Mouse (Mus musculus) heart, postnatal 10 days (tissue): ENCODE measurements at regions not wholly inside any gene's neighbourhood (a gene's known extent, or its start where the extent isn't known, plus 50 kb on each side); places are given as distances from the start of the nearest gene placed in this dataset.

Experiments used
- DNase-seq, 2 experiments: peaks; one replicate each; pipeline ENCODE4 v3.0.0; 2021
- intact Hi-C: fragments of 180-260 bp; cut with DNase I; formaldehyde crosslinking; loops from one replicate; pipeline ENCODE4 v1.15.1; 2025
- microRNA-seq, 2 experiments: library from miRNA; unstranded; fragments of <30 nt; microRNA quantifications; one replicate each; pipeline ENCODE4 v1.2.0; 2022

DNA sequence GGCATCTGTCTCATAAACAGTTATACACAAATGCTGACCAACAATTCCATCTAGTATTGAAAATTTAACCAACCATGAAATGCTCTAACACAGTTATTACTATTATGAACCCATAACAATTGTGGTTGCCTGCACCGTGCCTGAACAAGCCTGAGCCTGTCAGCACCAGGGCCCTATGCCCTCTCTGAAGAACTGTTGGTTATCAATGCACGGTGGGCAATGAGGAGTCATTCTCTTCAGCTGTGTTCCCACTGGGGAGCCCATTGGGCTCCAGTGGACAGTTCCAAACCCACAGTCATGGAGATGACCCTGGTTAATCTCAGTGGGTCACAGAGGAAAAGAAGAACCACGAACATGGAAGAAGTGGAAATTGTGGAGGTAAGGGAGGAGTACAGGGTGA lies 126.5 kb upstream of the Nr5a2 start:
- intact Hi-C loops = no loop called here
- no peak for DNase-seq

- intact Hi-C loops = no loop called here
- DNase-seq = no peak
Observed at GRCm38 (mm10) chr1:137083500-137083899, 123.3 kb upstream of the Nr5a2 start.

- intact Hi-C loops = no loop called here
Observed at GRCm38 (mm10) chr1:137079401-137080003, 119.3 kb upstream of the Nr5a2 start.

DNA sequence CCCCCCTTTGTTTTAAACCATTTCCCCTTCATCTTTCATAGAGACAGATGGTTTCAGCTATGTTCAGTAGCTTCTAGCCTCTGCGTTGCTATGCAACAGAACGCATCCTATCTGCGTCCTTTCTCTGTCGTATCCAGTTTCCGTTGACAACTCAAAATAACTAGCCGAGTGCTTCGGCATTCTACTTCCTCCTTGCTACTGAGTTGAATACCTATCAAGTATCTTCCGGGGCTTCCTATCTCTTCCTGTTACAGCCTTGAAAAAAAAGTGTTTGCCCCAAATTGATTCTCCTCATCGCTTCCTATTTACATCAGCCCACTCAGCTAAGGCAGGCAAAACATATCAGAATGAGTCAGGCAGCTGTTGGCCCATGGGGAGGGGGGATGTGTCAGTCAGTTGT lies 114.5 kb upstream of the Nr5a2 start:
- intact Hi-C loops = no loop called here

More at GRCm38 (mm10) chr1:137079401-137080003, 119.3 kb upstream of the Nr5a2 start:
- no peak for DNase-seq

DNA sequence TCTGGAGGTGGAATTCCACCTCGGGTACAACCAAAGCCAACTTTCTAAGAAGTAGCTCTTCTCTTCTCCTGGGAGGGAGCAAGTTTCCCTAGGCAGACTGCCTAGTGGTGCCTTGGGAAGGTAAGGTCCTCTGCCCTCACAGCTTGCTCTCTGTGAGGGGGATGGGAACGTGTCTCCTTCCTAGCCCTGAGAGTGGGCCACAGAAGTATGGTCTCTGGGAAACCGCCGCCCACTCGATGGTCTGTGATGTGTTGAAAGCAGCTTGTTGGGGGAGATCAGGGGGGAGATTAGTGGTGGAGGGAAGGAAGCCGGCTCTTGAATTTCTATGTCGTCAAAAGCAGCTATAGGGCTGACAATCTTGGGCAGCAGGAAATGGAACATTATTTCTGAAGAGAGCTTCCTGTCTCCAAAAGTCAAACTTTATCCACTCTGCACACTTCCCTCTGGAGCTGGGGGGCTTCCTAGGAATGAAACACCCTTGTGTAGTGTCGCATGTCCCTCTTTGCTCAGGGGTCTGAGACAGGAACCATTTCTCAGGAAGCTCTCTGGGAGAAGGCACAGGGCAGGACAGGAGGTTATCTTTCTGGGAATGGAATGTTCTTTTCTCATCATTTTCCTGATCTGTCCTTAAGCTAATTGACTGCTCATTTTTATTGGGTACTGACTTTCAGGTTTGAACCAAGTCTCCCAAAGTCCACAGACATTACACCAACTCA lies 113.8 kb upstream of the Nr5a2 start:
- intact Hi-C loops = no loop called here
- no peak for DNase-seq

More for the DNA sequence above, 114.5 kb upstream of the Nr5a2 start:
- peak; percentile 15 to 19 for DNase-seq

- no peak for DNase-seq
- intact Hi-C loops = no loop called here
Observed at GRCm38 (mm10) chr1:137060914-137061313, 100.7 kb upstream of the Nr5a2 start.

DNA sequence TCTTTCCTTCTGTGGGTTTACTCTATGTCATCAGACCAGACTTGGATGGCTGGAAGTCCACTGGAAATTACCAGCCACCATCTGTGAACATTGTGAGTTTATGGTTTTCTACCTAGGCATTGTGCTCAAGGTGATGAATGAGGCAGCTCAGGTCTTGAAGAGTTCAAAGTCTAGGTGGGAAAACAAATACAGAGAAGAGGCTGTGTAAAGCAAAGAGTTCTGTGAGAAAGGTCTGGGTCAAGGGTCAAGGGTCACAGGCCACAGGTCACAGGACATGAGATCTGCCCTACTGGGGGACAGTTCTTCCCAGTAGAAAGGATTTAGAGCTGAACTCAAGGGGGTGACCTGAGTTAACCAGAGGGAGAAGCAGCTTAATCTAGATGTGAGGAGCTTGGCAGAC lies 92.9 kb upstream of the Nr5a2 start:
- DNase-seq = no peak
- intact Hi-C loops = no loop called here

- no peak for DNase-seq
- intact Hi-C loops = no loop called here
Observed at GRCm38 (mm10) chr1:137051515-137051914, 91.3 kb upstream of the Nr5a2 start.

- DNase-seq = no peak
- intact Hi-C loops = no loop called here
Observed at GRCm38 (mm10) chr1:137044076-137044475, 83.8 kb upstream of the Nr5a2 start.

- no peak for DNase-seq
- intact Hi-C loops = no loop called here
Observed at GRCm38 (mm10) chr1:137042414-137043010, 82.3 kb upstream of the Nr5a2 start.

GRCm38 (mm10) chr1:137040898-137041297 lies 80.7 kb upstream of the Nr5a2 start:
- intact Hi-C loops = no loop called here
- no peak for DNase-seq

GRCm38 (mm10) chr1:137034586-137034985 lies 74.3 kb upstream of the Nr5a2 start:
- intact Hi-C loops = no loop called here
- DNase-seq = no peak

DNA sequence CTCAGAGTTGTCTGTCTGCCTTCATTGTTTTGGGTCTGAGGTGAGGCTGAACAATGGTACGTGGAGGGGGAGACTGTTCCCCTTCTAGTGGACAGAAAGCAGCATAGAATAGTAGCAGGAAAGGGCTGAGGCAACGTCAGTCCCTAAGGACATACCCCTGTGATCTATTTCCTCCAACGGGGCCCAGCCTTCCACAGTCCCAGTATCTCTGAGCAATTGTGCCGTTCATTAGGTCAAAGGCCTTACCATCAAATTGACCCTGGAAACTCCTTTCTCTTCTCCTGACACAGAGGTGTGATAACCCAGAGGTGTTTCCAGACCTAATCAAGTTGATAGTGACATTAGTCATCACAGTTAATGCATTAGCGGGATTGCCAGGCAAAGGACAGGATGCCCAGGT lies 73.4 kb upstream of the Nr5a2 start:
- intact Hi-C loops = no loop called here
- DNase-seq = no peak

- DNase-seq = no peak
- intact Hi-C loops = no loop called here
Observed at GRCm38 (mm10) chr1:137023706-137024105, 63.5 kb upstream of the Nr5a2 start.

DNA sequence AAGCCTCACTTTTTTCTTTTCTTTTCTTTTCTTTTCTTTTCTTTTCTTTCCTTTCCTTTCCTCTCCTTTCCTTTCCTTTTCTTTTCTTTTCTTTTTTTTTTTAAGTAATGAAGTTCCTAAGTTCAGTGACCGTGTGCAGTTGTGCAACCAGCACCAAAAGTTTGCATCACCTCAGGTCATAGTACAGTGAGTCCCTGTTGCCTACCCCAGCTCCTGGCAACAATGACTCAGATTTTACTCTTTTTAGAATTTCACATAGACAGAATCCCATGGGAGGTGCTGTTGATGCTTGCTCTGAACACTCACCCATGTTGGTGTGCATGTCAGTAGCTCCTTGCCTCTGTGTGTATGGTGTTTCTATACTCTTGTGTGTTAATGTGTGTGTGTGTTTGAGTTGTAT lies 60.3 kb upstream of the Nr5a2 start:
- intact Hi-C loops = no loop called here
- DNase-seq = no peak

DNA sequence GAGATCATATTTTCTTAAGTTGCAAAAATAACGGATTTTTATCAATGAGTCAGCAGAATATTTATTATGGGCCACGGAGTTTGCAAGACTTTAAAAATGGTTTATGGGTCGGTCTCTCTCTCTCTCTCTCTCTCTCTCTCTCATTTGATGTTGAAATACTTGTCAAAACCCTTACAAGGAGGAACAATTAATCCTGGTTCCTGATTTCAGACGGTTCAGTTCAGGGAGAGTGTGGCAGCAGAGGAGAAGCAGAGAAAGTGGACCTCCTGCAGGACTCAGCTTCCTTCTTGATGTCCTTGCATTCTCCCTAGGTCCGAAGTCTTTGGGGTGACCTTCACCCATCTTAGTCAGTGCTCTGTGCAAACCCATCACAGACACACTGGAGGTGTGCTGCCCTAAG lies 57.4 kb upstream of the Nr5a2 start:
- intact Hi-C loops = no loop called here

DNA sequence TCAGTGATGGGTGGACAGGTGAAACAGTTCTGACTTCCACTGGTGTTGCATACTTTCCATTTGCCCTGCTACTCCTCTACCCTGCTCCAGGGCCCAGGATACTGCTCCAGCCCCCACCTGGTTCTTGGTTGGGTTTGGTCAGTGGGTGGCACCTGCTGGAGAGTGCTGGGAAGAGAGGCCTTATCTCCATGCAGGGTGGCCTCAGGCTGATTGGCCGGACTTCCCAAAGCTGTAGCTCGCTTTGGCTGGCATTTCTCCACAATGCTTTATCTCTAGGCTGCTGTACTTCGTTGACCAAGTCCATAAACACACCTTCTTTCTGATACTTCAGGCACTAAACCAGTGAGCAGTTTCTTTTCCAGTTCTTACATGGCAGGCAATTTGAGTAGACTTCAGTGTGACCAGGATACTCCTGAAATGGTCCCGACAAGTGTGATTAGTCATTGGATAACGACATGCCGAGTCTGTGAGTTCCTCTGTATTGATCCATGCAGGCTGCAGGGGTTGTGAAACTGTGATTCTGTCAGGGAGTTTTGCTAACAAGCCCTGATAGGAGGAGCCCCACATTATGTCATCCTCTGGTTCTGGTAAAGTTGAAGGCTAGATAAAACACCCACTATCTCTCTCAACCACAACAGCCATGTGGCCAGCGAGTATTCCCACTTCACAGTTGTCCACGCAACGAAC lies 50.1 kb upstream of the Nr5a2 start:
- DNase-seq = peak in 1 of 2 experiments; percentile 4
- intact Hi-C loops = no loop called here

More for the DNA sequence above, 57.4 kb upstream of the Nr5a2 start:
- no peak for DNase-seq

Small RNA genes lying in the stretch of these regions (microRNA-seq; reads per million reads assigned to microRNA genes)
- gene Mir181a-1 (307 to 417 reads per million in 2 experiments), gene Mir181b-1 (16.0 to 17.1 reads per million in 2 experiments)
